Mouse (Mus musculus) megakaryocyte, embryonic 14.5 days (primary cell): ENCODE measurements at regions not wholly inside any gene's neighbourhood (a gene's known extent, or its start where the extent isn't known, plus 50 kb on each side); places are given as distances from the start of the nearest gene placed in this dataset.

Experiments
- H3K27me3 ChIP-seq: replicated peaks from 2 replicates; pipeline ENCODE3; 2012; ENCODE audit warnings: inconsistent platforms
- H3K36me3 ChIP-seq: replicated peaks from 2 replicates; pipeline ENCODE3; 2012; ENCODE audit warnings: low read length, inconsistent platforms, mixed read lengths
- H3K4me1 ChIP-seq: 2 replicates; pipeline ENCODE4 v1.6.1; 2012; ENCODE audit warnings: inconsistent platforms
- H3K4me3 ChIP-seq: replicated peaks from 2 replicates; pipeline ENCODE3; 2012; ENCODE audit warnings: moderate library complexity, mild to moderate bottlenecking, inconsistent platforms
- H3K9me3 ChIP-seq: 2 replicates; pipeline ENCODE4 v1.6.1; 2012; ENCODE audit warnings: inconsistent platforms
- FLI1 ChIP-seq: IDR thresholded peaks from 2 replicates; pipeline ENCODE4 v1.6.1; 2012; ENCODE audit warnings: low read length, inconsistent platforms, mixed read lengths
- GATA1 ChIP-seq: IDR thresholded peaks from 3 replicates; pipeline ENCODE4 v1.6.1; 2012; ENCODE audit warnings: mixed read lengths, low read length, inconsistent platforms, borderline replicate concordance

DNA sequence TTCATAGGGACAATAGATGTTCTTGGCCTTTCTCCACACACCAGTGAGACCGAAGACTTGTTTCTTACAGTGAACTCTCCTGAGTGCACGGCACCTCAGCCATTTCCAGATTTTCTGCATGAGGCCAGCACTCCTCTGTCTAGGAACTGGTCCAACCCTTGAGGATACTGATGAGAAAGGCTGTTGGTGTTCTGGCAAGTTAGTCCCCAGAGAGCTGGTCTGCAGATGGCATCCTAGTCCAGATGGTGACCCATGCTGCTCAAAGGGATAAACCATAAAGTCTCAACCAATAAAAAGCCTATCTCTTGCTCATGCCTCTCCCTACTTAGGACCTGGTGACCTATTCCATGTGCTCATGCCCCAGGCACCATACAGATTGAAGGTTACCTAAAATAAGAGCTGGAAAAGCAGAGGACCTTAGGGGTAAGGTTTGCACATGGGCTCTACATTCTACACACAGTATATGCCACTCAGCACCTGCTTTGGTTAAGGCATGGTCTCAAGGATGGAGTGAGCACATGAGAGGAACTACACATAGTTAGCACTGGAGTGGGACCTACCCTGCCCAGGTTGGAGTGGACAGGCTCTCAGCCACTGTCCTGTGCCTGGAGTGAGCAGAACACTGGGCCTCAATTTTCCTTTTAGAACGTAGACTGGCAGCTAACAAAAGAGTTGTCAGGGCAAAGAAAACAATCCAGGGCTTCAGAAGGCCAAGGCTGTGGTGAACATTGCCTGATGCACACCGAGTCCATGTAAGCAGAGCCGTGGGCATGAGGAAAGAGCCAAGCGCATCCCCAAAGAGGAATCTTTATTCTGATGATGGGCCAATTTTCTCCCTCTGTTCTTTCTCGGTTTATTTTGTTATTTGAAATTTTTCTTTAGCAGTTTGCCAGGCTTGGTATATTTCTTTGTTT lies 335.9 kb downstream of the Glrx3 start:
- Histone ChIP-seq H3K4me3 (no peak overlapping the region), H3K9me3 (no peaks in the 10 kb centered on the region), H3K4me1 (no peaks in the 10 kb centered on the region), H3K27me3 (no peaks in the 10 kb centered on the region), H3K36me3 (no peaks in the 10 kb centered on the region)
- no peak for TF ChIP-seq GATA1
- TF ChIP-seq FLI1, result no peak

DNA sequence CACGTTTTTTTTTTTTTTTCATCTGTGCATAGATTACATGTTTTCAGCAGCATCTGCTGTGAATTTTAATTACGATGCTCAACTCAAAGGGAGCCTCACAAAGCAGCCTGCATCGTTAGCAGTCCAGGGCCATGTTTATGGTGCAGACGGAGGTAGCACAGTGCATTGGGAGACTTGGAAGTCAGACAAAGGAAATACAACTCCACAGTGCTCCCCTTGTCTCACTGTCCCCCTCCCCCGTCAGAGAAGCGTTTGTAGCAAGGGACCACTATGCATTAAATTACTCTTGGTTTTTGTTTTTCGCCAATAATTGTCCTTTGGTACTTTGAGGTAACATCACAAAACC lies 336.5 kb downstream of the Glrx3 start:
- Histone ChIP-seq H3K36me3 (no peaks in the 10 kb centered on the region), H3K27me3 (no peaks in the 10 kb centered on the region), H3K9me3 (no peaks in the 10 kb centered on the region), H3K4me1 (no peaks in the 10 kb centered on the region), H3K4me3 (no peak overlapping the region)
- TF ChIP-seq GATA1 (no peak), FLI1 (no peak)

DNA sequence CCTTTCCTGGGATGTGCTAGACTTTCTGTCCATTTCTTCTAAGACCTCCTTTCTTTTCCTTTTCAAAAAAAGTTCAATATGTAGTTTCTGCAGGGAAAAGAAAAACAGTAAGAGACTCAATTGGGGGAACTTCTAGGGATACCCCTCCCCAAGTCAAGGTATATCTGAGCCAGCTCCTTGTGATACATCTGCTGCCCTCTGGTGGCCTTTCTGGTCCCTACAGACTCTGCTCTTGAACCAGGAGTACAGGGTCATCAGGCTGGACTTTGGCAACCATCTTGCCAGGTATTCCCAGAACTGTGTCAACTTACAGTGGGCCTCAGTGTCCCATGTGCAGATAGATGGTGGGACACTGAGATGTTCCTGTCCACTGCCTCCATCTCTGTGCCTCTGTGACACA lies 346.5 kb downstream of the Glrx3 start:
- no peaks in the 10 kb centered on the region for H3K27me3 ChIP-seq
- H3K4me1 ChIP-seq, result no peaks in the 10 kb centered on the region
- H3K4me3 ChIP-seq, result no peak overlapping the region
- H3K9me3 ChIP-seq, result peaks cover 19% of the 10 kb centered on the region
- H3K36me3 ChIP-seq, result no peaks in the 10 kb centered on the region
- TF ChIP-seq FLI1, result no peak
- TF ChIP-seq GATA1, result no peak

DNA sequence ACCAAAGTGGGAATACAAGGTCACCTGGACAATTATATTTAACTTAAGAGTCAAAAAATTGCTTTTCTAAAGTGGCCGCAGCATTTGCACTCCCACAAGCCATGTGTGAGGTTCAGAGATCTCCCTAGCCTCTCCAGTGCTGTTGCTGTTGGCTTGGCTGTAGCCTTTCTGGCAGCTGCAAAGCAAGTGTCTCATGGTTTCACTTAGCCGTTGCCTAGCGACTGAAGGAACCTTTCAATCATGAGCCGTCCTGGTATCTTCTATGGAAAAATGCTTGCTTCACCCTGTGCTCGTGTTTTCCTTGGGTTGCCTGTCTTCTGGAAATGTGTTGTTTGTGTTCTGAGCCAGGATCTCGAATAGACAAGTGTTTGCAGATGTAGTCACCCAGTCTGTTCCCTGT lies 367.9 kb downstream of the Glrx3 start:
- H3K4me3 ChIP-seq, result no peak overlapping the region
- TF ChIP-seq GATA1 (no peak), FLI1 (no peak)
- H3K27me3 ChIP-seq, result no peaks in the 10 kb centered on the region
- H3K9me3 ChIP-seq, result no peaks in the 10 kb centered on the region
- H3K4me1 ChIP-seq, result no peaks in the 10 kb centered on the region
- no peaks in the 10 kb centered on the region for H3K36me3 ChIP-seq

DNA sequence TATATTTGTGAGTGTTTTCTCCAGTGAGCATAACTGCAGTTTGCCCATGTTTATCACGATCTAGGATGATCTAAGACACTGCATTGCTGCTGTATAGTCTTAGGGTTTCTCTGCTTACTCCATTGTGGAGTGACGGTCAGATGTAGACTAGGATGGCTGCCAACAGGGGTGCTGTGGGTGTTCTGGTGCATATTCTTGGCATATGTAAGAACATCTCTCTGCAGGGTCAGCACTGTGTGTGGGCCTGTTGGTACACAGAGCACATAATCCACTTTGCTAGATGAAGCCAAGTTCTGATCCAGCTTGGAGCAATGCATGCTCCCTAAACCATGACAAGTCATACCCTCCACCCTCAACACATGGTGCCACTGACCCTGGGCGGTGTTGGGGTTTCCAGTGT lies 375.4 kb downstream of the Glrx3 start:
- Histone ChIP-seq H3K27me3 (no peaks in the 10 kb centered on the region), H3K36me3 (no peaks in the 10 kb centered on the region), H3K4me1 (no peaks in the 10 kb centered on the region), H3K9me3 (peaks cover 8% of the 10 kb centered on the region; the same call in 1 of the 2 replicates), H3K4me3 (no peak overlapping the region)
- TF ChIP-seq FLI1, result no peak
- TF ChIP-seq GATA1, result no peak

DNA sequence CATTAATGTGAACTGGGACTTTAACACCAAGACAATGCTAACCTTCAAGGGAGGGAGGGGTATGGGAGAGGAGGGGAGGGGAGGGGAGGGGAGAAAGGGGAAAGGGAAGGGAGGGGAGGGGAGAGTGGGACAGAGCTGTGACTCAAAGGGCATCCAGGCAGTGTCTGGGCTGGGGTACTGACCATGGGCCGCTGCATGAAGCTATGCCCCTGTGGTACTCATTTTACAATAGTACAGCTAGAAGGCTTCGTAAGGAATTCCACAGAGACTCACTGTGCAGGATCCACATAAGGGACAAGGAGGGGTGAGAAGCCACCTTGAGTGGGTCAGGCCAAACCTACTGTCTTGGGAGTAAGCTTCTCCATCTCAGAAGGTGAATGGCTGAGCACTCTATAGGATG lies 403.1 kb downstream of the Glrx3 start:
- TF ChIP-seq GATA1, result no peak
- TF ChIP-seq FLI1, result no peak

DNA sequence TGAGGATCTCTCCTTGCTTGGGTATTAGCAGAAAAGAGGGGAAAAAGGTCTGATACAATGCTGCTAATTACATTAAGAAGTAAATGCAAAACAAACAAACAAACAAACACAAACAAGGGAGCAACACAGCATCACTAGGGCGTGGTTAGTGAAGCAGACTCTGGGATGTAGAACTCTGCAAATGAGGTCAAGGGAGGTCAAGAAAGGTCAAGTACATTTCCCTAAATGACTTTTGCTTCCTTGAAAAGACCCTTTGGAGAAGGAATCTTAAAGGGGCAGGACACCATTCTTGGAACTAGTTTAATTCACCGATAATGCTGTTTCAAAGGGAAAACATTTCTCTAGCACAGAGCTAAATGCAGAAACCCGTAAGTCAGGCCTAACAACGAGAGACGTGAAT lies 403.6 kb downstream of the Glrx3 start:
- Histone ChIP-seq H3K4me1 (no peaks in the 10 kb centered on the region), H3K9me3 (no peaks in the 10 kb centered on the region), H3K36me3 (no peaks in the 10 kb centered on the region), H3K4me3 (no peak overlapping the region), H3K27me3 (no peaks in the 10 kb centered on the region)
- TF ChIP-seq FLI1 (no peak), GATA1 (no peak)

More for the DNA sequence above, 403.1 kb downstream of the Glrx3 start:
- Histone ChIP-seq H3K27me3 (no peaks in the 10 kb centered on the region), H3K9me3 (no peaks in the 10 kb centered on the region), H3K4me3 (no peak overlapping the region), H3K4me1 (no peaks in the 10 kb centered on the region), H3K36me3 (no peaks in the 10 kb centered on the region)

DNA sequence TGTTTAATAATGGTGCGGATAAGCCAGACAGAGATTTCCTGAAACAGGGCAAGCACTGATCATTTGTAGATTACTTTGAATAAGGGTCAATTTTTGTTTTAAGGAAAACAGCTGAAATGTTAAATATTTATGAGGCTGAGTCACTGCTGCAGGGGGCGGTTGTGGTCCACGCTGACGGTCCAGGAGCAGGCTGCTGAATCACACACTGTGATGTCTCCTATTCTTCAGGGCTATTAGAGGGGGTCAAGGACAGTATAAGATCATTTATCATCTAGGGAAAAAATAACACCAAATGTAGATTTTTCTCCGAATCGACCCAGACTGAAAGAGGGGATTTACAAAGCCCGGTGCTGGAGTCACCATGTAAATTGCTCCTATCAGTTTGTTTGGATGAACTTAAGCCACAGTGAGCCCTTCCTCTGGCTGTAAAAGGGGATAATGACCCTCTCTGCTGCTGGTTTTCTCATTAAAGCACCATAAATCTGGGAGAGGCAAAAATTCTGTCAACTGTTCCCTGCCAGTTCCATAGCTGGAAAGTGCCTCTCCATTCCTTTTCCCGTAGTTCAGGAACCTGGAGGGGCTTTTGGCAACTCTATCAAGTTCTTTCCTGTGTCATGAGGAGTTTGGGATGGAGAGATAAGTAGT lies 404.2 kb downstream of the Glrx3 start:
- no peaks in the 10 kb centered on the region for H3K36me3 ChIP-seq
- H3K4me3 ChIP-seq, result no peak overlapping the region
- TF ChIP-seq GATA1 (no peak), FLI1 (no peak)
- H3K9me3 ChIP-seq, result no peaks in the 10 kb centered on the region
- H3K27me3 ChIP-seq, result no peaks in the 10 kb centered on the region
- no peaks in the 10 kb centered on the region for H3K4me1 ChIP-seq

DNA sequence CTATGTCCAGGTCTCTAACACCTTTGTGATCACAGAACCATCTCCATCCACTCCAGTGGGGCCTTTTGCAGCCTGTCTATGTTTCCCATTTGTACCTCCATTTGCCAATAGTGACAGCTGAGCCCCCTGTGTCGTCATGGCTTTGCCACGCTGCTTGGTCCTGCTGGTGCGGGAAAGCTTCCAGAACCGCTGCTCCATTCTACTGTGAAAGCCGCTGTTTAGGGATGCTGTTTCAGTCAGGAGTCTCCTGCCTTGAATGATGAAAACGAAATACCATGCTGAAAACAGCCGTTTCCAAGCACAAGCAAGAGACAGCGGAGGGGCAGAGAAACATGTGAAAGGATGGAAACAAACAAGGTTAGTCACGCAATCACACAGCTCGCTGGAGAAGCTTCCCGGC lies 410.4 kb downstream of the Glrx3 start:
- no peak overlapping the region for H3K4me3 ChIP-seq
- no peaks in the 10 kb centered on the region for H3K9me3 ChIP-seq
- H3K27me3 ChIP-seq, result no peaks in the 10 kb centered on the region
- H3K4me1 ChIP-seq, result no peaks in the 10 kb centered on the region
- TF ChIP-seq GATA1 (no peak), FLI1 (no peak)
- H3K36me3 ChIP-seq, result no peaks in the 10 kb centered on the region

DNA sequence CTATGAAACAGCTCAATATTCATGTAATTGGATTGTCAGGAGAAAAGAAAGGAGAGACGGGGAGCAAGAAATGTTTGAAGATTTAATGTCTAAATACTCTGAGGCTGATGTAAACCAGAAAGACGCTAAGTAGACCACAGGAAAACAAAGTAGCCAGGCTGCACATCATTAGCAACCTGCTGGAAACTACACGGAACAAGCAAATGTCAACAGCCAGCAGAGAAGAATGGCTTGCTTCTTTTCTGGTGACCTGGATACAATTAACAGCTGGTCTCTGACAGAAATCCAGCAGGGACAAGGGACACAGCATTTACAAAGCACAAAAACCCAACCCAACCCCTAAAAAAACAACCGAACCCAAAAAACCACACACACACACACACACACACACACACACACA lies 413.6 kb downstream of the Glrx3 start:
- Histone ChIP-seq H3K4me3 (no peak overlapping the region), H3K4me1 (no peaks in the 10 kb centered on the region), H3K36me3 (no peaks in the 10 kb centered on the region), H3K9me3 (no peaks in the 10 kb centered on the region), H3K27me3 (no peaks in the 10 kb centered on the region)
- no peak for TF ChIP-seq GATA1
- no peak for TF ChIP-seq FLI1

DNA sequence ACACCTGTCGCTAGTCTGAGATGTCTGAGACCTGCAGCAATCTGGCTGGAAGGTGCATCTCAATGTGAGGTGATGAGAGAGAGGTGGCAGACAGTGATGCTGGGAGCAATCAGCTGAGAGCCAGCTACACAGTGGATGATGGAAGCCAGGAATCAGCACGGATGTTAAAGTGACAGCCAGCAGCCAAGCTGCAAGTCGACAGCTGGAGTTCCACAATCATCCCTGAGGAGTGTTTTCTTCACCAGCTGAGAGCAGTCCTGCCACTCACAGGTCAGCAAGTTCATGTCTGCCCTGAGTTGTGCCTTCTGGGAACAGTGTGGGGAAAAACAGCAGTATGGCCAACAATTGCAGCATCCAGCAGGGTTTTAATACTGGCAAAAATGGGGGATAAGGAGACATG lies 422.3 kb downstream of the Glrx3 start:
- Histone ChIP-seq H3K4me3 (no peak overlapping the region), H3K27me3 (peaks cover 2% of the 10 kb centered on the region), H3K36me3 (no peaks in the 10 kb centered on the region), H3K4me1 (no peaks in the 10 kb centered on the region), H3K9me3 (no peaks in the 10 kb centered on the region)
- no peak for TF ChIP-seq GATA1
- TF ChIP-seq FLI1, result no peak
